Mouse (Mus musculus) spleen, adult 2 months (tissue): ENCODE measurements around the gene Moap1.

Experiments used
- CTCF ChIP-seq: fragments of 200-500 bp; IDR thresholded peaks from 2 replicates; pipeline ENCODE4 v1.5.1; 2011; ENCODE audit warnings: mild to moderate bottlenecking, inconsistent platforms; ENCODE audit not compliant: insufficient read depth, insufficient read length, insufficient replicate concordance; ENCODE audit errors: extremely low read depth
- POLR2A ChIP-seq: fragments of 200-500 bp; IDR thresholded peaks from 2 replicates; pipeline ENCODE4 v1.6.1; 2011; ENCODE audit warnings: low read depth, low read length, inconsistent platforms

- TF ChIP-seq POLR2A (no peak), CTCF (no peak)
These were observed 12.5 kb downstream of the Moap1 start for GRCm38 (mm10) chr12:102730798-102731619.
